Mouse (Mus musculus) liver, embryonic 11.5 days (tissue): ENCODE measurements around the gene Slc35g1. TPM values are rescaled to one million over a fixed set of nuclear protein-coding genes. Genes with fewer than 3 reads are reported as not detected.

Experiments used
- ATAC-seq: fragments of 200-750 bp; cut with Nextera tagmentation; replicated peaks from 2 replicates; pipeline ENCODE4 v1.8.0; 2017; ENCODE audit warnings: moderate number of reproducible peaks, mild to moderate bottlenecking, moderate TSS enrichment, moderate library complexity; ENCODE audit not compliant: low FRiP score
- DNase-seq: peaks from one replicate; pipeline ENCODE4 v3.0.0-alpha.2; 2017; ENCODE audit warnings: low spot score
- H3K27ac ChIP-seq: fragments of 300-500 bp; sonication (generic); 2 replicates; pipeline ENCODE4 v1.5.1; 2014; ENCODE audit warnings: mild to moderate bottlenecking, low read depth, low read length, control low read depth
- H3K27me3 ChIP-seq: fragments of 300-500 bp; sonication (generic); replicated peaks from 2 replicates; pipeline ENCODE4 v1.6.1; 2014; ENCODE audit warnings: low read length, mixed read lengths; ENCODE audit not compliant: control insufficient read depth, insufficient read depth
- H3K36me3 ChIP-seq: fragments of 300-500 bp; sonication (generic); 2 replicates; pipeline ENCODE4 v1.6.1; 2014; ENCODE audit warnings: mild to moderate bottlenecking, low read length, moderate library complexity, mixed read lengths; ENCODE audit not compliant: control insufficient read depth, insufficient read depth
- H3K4me1 ChIP-seq: fragments of 300-500 bp; sonication (generic); replicated peaks from 2 replicates; pipeline ENCODE4 v1.6.1; 2014; ENCODE audit warnings: low read length, mixed read lengths; ENCODE audit not compliant: control insufficient read depth, insufficient read depth
- H3K4me2 ChIP-seq: fragments of 300-500 bp; sonication (generic); 2 replicates; pipeline ENCODE4 v1.6.1; 2014; ENCODE audit warnings: mild to moderate bottlenecking, control low read depth, moderate library complexity
- H3K4me3 ChIP-seq: fragments of 300-500 bp; sonication (generic); 2 replicates; pipeline ENCODE4 v1.5.1; 2014; ENCODE audit warnings: low read depth, low read length, control low read depth
- H3K9ac ChIP-seq: fragments of 300-500 bp; sonication (generic); 2 replicates; pipeline ENCODE4 v1.6.1; 2014; ENCODE audit warnings: low read depth, low read length, control low read depth
- H3K9me3 ChIP-seq: fragments of 300-500 bp; sonication (generic); 2 replicates; pipeline ENCODE4 v1.6.1; 2016; ENCODE audit warnings: low read length, inconsistent platforms, mixed read lengths; ENCODE audit not compliant: control insufficient read depth
- WGBS: fragments of 180-500 bp; shearing (Covaris S2); extraction: QIAGEN DNeasy Blood & Tissue Kit; methylation state at CpG from one replicate; pipeline ENCODE4 v1.1.7; 2014; 5-methylcytosine and 5-hydroxymethylcytosine counted together
- polyA plus RNA-seq: library from polyadenylated mRNA; unstranded; fragments of >200 nt; fragmentation: Nextera tagmentation; extraction: Ambion mirVana; gene quantifications from 2 replicates; pipeline ENCODE4 v1.2.1, GENCODE M21; 2014

Slc35g1 gene
- polyA plus RNA-seq, 1 experiment from 2014 or later = 9.4 TPM

DNA sequence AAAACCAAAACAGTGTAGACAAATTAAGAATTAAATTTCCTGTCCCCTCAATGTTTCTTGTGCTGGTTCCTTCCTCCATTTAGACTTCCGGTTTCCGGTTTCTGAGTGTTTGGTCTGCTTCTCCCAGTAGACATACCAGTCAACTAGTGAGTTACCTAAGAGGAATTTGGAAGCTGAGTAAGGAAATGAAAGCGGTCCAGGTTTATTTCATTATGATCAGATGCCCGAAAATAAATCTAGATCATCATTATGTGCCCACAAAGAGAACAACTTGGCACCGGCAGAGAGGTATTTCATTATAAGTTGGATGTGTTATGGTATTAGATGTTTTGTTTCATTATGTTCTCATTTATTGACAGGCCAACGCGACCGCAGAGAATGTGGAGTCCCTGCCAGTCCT, 34.7 kb downstream of the Slc35g1 start:
- Histone ChIP-seq H3K9me3 (no peaks in the 10 kb centered on the region), H3K4me2 (no peak overlapping the region), H3K27ac (no peak overlapping the region), H3K27me3 (no peaks in the 10 kb centered on the region), H3K4me3 (no peak overlapping the region), H3K9ac (no peak overlapping the region), H3K36me3 (no peaks in the 10 kb centered on the region), H3K4me1 (no peaks in the 10 kb centered on the region)
- ATAC-seq (no peak), DNase-seq (no peak)
- WGBS = 82% methylated on average over 8 of the region's 8 CpGs

DNA sequence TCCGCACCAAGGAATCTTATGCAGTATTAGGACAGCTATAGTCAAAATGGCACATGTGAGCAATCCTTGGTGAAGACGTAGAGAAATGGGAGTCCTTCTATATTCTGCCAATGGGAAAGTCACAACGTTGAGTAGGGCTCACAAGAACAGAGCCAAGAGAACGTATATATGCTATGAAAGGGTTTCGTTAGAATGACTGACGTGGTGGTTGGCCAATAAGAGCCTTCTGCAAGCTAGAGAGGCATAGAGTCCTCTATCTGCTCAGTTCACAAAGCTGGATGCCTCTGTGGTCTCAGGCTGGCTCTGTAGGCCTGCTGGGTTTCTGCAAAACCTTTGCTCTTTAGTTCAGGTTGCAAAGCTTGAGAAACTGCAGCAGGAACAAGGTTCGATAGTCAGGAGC, 35.5 kb downstream of the Slc35g1 start:
- no peak for ATAC-seq
- no peak overlapping the region for H3K4me3 ChIP-seq
- H3K27me3 ChIP-seq = no peaks in the 10 kb centered on the region
- WGBS = 74% methylated on average over 7 of the region's 7 CpGs
- H3K36me3 ChIP-seq = no peaks in the 10 kb centered on the region
- no peak overlapping the region for H3K27ac ChIP-seq
- H3K4me1 ChIP-seq = no peaks in the 10 kb centered on the region
- H3K4me2 ChIP-seq = no peak overlapping the region
- H3K9me3 ChIP-seq = no peaks in the 10 kb centered on the region
- DNase-seq = no peak
- no peak overlapping the region for H3K9ac ChIP-seq

DNA sequence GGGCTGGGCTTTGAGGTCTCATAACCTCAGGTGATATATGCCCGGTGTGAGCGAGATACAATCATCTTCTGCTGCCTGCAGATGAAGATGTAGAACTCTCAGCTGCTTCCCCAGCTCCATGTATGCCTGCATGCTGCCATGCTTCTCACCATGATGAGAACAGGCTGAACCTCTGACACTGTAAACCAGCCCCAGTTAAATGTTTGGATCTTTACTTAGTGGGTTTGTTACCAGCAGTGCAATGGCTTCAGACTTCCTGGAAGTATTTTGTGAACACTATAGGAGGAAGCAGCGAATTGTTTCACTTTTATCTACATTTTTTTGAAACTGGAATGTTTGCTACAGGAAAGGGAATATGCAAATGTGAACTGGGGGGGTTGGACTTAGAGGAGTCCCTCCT, 36.2 kb downstream of the Slc35g1 start:
- no peaks in the 10 kb centered on the region for H3K4me1 ChIP-seq
- no peaks in the 10 kb centered on the region for H3K9me3 ChIP-seq
- H3K4me2 ChIP-seq = no peak overlapping the region
- H3K4me3 ChIP-seq = no peak overlapping the region
- H3K27me3 ChIP-seq = no peaks in the 10 kb centered on the region
- ATAC-seq (no peak), DNase-seq (no peak)
- no peak overlapping the region for H3K9ac ChIP-seq
- H3K36me3 ChIP-seq = no peaks in the 10 kb centered on the region
- no peak overlapping the region for H3K27ac ChIP-seq
- WGBS = 77% methylated on average over 3 of the region's 3 CpGs

DNA sequence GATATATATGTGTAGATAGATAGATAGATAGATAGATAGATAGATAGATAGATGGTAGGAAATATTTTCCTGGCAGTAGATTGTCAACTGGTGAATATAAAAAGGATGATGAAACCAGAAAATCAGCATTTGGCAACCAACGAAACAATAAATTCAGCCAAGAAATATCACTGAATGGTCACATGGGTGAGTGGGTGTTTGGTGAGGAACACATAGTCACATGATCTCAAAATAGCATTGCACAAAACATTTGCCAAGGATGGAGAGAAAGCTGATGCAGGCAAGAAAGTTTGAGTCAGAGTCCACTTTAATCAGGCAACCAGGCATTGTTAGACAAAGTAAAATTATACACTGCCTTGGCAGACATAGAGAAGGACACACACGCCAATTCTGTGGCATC, 37.6 kb downstream of the Slc35g1 start:
- H3K36me3 ChIP-seq = no peaks in the 10 kb centered on the region
- H3K27me3 ChIP-seq = no peaks in the 10 kb centered on the region
- 90% methylated on average over 2 of the region's 2 CpGs for WGBS
- H3K27ac ChIP-seq = no peak overlapping the region
- no peak for ATAC-seq
- H3K4me3 ChIP-seq = no peak overlapping the region
- H3K9ac ChIP-seq = no peak overlapping the region
- H3K4me1 ChIP-seq = no peaks in the 10 kb centered on the region
- no peaks in the 10 kb centered on the region for H3K9me3 ChIP-seq
- DNase-seq = no peak
- H3K4me2 ChIP-seq = no peak overlapping the region

GRCm38 (mm10) chr19:38435221-38435620, 39.4 kb downstream of the Slc35g1 start:
- no peaks in the 10 kb centered on the region for H3K27me3 ChIP-seq
- 90% methylated on average over 15 of the region's 15 CpGs for WGBS
- H3K4me3 ChIP-seq = no peak overlapping the region
- H3K27ac ChIP-seq = no peak overlapping the region
- no peaks in the 10 kb centered on the region for H3K4me1 ChIP-seq
- no peak overlapping the region for H3K4me2 ChIP-seq
- ATAC-seq (no peak), DNase-seq (no peak)
- H3K9ac ChIP-seq = no peak overlapping the region
- H3K36me3 ChIP-seq = no peaks in the 10 kb centered on the region
- H3K9me3 ChIP-seq = no peaks in the 10 kb centered on the region

DNA sequence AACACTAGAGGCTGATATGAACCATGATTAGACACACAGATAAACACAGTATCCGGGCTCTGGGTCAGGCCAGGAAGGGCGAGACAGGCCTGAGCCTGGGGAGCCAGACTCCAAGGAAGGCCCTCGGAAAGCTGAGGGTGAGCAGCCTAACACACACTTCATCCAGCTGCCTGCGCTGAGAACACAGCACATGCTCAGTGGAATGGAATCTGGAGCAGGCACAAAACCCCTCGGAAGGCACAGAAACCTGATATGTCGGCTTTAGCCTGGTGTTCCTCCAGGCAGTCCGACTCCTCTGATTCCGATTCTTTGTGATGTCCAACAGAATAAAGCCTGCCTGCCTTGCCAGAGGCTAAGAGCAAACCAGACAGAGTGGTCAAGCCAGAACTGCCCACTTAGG, 46.1 kb downstream of the Slc35g1 start:
- H3K9ac ChIP-seq = no peak overlapping the region
- ATAC-seq (no peak), DNase-seq (no peak)
- no peaks in the 10 kb centered on the region for H3K9me3 ChIP-seq
- H3K27ac ChIP-seq = no peak overlapping the region
- no peak overlapping the region for H3K4me2 ChIP-seq
- no peaks in the 10 kb centered on the region for H3K4me1 ChIP-seq
- 73% methylated on average over 8 of the region's 8 CpGs for WGBS
- no peak overlapping the region for H3K4me3 ChIP-seq
- H3K36me3 ChIP-seq = no peaks in the 10 kb centered on the region
- H3K27me3 ChIP-seq = no peaks in the 10 kb centered on the region

- ATAC-seq = no peak
- WGBS = 62% methylated on average over 5 of the region's 5 CpGs
- no peaks in the 10 kb centered on the region for H3K4me1 ChIP-seq
- no peak overlapping the region for H3K4me2 ChIP-seq
- no peaks in the 10 kb centered on the region for H3K9me3 ChIP-seq
- H3K27ac ChIP-seq = no peak overlapping the region
- no peaks in the 10 kb centered on the region for H3K27me3 ChIP-seq
- no peaks in the 10 kb centered on the region for H3K36me3 ChIP-seq
- H3K9ac ChIP-seq = no peak overlapping the region
- no peak overlapping the region for H3K4me3 ChIP-seq
- DNase-seq = no peak
Observed at GRCm38 (mm10) chr19:38445758-38446157, 50.0 kb downstream of the Slc35g1 start.

Other genes starting within 250 kb of the Slc35g1 start
- 35.0 and 35.9 TPM in 2 replicates for gene Fra10ac1, start 171.8 kb upstream of the Slc35g1 start, polyA plus RNA-seq
- 0.16 and 0.19 TPM in 2 replicates for gene Lgi1, start 131.4 kb upstream of the Slc35g1 start, polyA plus RNA-seq
- 1.1 and 1.9 TPM in 2 replicates for gene Plce1, start 85.1 kb downstream of the Slc35g1 start, polyA plus RNA-seq